ENCODE assay signal across 12 mouse cellular contexts in the genomic region with DNA sequence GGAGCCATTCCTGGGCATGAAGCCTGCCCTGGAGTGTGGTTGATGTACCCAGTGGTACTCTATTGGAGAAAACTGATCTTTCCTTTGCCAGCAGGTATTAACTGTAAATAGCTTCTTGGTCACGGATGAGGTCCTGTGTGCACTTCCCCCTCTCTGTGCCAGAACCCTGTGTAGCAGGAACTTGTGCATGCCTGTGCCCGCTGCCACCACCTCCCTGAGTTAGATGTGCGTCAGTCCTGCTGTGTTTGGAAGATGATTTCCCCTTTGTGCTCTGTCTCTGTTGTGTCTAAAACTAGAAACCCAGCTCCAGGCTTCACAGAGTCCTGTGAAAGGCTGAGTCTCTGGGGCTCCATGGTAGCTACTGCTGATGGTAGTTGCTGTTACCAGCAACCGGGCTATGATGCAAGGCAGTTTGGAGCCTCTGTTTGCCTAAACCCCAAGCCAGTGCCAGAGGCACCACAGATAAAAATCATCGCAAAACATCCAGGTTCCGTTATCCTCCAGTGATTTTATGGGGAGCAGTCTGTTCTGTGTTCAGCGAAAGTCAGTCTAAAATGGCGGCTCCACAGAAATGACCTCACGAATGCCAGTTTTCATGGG. TPM values are rescaled to one million over a fixed set of nuclear protein-coding genes. Genes with fewer than 3 reads are reported as not detected.
DNase-seq lines count a peak whose midpoint lies in the region; ATAC-seq lines count a peak whose summit lies in the region.
"Had no signal": no experiment of that assay in that cellular context is flagged by ENCODE, and none has a peak within 500 bp of the region (broad histone marks: within the 10 kb centered on the region; RNA-seq: fewer than 3 reads in every experiment).

No protein-coding gene starts in this region.

- H3K27ac ChIP-seq in forebrain, embryonic 10.5 days = peak overlapping the region; percentile 26
- peak overlapping the region; percentile 100 for H3K27ac ChIP-seq in midbrain, embryonic 16.5 days (ENCODE audit: low read length)
- H3K27ac ChIP-seq: stomach, embryonic 15.5 days had no signal

- 0 out of 2 replicates have a peak, but pooled peaks cover 8% of the 10 kb centered on the region for H3K27me3 ChIP-seq in forebrain, embryonic 10.5 days (ENCODE audit: poor library complexity, severe bottlenecking)
- H3K27me3 ChIP-seq in midbrain, embryonic 16.5 days (ENCODE audit: control insufficient read depth, insufficient read depth, low read depth, low read length) = no peaks in the 10 kb centered on the region
- H3K27me3 ChIP-seq: stomach, embryonic 15.5 days had no signal

- no peak overlapping the region for H3K4me3 ChIP-seq in forebrain, embryonic 10.5 days
- H3K4me3 ChIP-seq in midbrain, embryonic 16.5 days (ENCODE audit: low read depth, low read length) = no peak overlapping the region
- H3K4me3 ChIP-seq: stomach, embryonic 15.5 days had no signal

- H3K9ac ChIP-seq in midbrain, embryonic 16.5 days (ENCODE audit: low read depth, low read length) = 0 out of 2 replicates have a peak overlapping the region, but pooled peaks have one; percentile 28
- H3K9ac ChIP-seq: stomach, embryonic 15.5 days had no signal

- peaks cover 60% of the 10 kb centered on the region for H3K4me1 ChIP-seq in forebrain, embryonic 10.5 days
- peaks cover 60% of the 10 kb centered on the region for H3K4me1 ChIP-seq in midbrain, embryonic 16.5 days (ENCODE audit: control insufficient read depth, insufficient read depth, low read length)

- DNase-seq in cerebellum, postnatal 10 days = peak; percentile 68 to 79
- DNase-seq in cerebellum, adult 9-10 months = no peak
- no peak for DNase-seq in forebrain, embryonic 10.5 days (ENCODE audit: extremely low spot score, low spot score)
- peak; percentile 51 for DNase-seq in kidney, adult 18-20 months
- DNase-seq in frontal cortex, postnatal 14 days (ENCODE audit: low spot score in 2 of 2) = no peak
- no peak for DNase-seq in adrenal gland, postnatal 10 days
- DNase-seq in frontal cortex, adult 2 months (ENCODE audit: extremely low spot score in 1 of 2, low spot score in 1 of 2) = no peak
- DNase-seq: left cerebral cortex, postnatal 4 days had no signal

- H3K9me3 ChIP-seq in forebrain, embryonic 10.5 days = no peaks in the 10 kb centered on the region
- H3K9me3 ChIP-seq in midbrain, embryonic 16.5 days (replicated peaks; ENCODE audit: control insufficient read depth, low read length, poor library complexity, severe bottlenecking) = no peaks in the 10 kb centered on the region
- H3K9me3 ChIP-seq: stomach, embryonic 15.5 days had no signal

- 0 out of 2 replicates have a peak overlapping the region, but pooled peaks have one; percentile 5 for H3K4me2 ChIP-seq in midbrain, embryonic 16.5 days (ENCODE audit: low read length)
- H3K4me2 ChIP-seq: stomach, embryonic 15.5 days had no signal

- no peak for ATAC-seq in midbrain, embryonic 16.5 days

- WGBS in forebrain, embryonic 10.5 days = 93% methylated on average over 9 of the region's 9 CpGs
- WGBS in midbrain, embryonic 16.5 days = 77% methylated on average over 9 of the region's 9 CpGs

- no peaks in the 10 kb centered on the region for H3K36me3 ChIP-seq in forebrain, embryonic 10.5 days (replicated peaks)
- no peaks in the 10 kb centered on the region for H3K36me3 ChIP-seq in midbrain, embryonic 16.5 days (ENCODE audit: control insufficient read depth, insufficient read depth, low read length)
- H3K36me3 ChIP-seq: stomach, embryonic 15.5 days had no signal

RNA-seq across cellular contexts. Expression of a gene that starts 19.6 kb away (rescaled TPM):
- 2,769 and 3,107 TPM in 2 replicates for polyA plus RNA-seq in forebrain, embryonic 10.5 days (2016; fragmentation: Nextera tagmentation; extraction: Ambion mirVana)
- 17,735 and 17,910 TPM in 2 replicates for polyA plus RNA-seq in midbrain, embryonic 16.5 days (2015; fragmentation: Nextera tagmentation; extraction: Ambion mirVana)
- total RNA-seq in adrenal gland, postnatal 10 days (2021) = 100 to 1,000 TPM; 202 to 313 TPM
- 1,817 and 1,854 TPM in 2 replicates for polyA plus RNA-seq in frontal cortex, adult 2 months (2012; rRNA removed)

RNA-seq across cellular contexts. Expression of a gene that starts 19.8 kb away (rescaled TPM):
- not detected in 2 replicates for polyA plus RNA-seq in forebrain, embryonic 10.5 days (2016; fragmentation: Nextera tagmentation; extraction: Ambion mirVana)
- not detected in 2 replicates for polyA plus RNA-seq in midbrain, embryonic 16.5 days (2015; fragmentation: Nextera tagmentation; extraction: Ambion mirVana)
- total RNA-seq in adrenal gland, postnatal 10 days (2021) = not detected
- polyA plus RNA-seq in frontal cortex, adult 2 months (2012; rRNA removed) = 0.17 and 3.5 TPM in 2 replicates
- total RNA-seq: left cerebral cortex, postnatal 4 days had no signal
- polyA plus RNA-seq: heart, postnatal 0 days; lung, embryonic 16.5 days; stomach, embryonic 15.5 days had no signal

RNA-seq across cellular contexts. Expression of a gene that starts 38.8 kb away (rescaled TPM):
- 2,760 and 2,766 TPM in 2 replicates for polyA plus RNA-seq in forebrain, embryonic 10.5 days (2016; fragmentation: Nextera tagmentation; extraction: Ambion mirVana)
- 1,165 and 1,361 TPM in 2 replicates for polyA plus RNA-seq in midbrain, embryonic 16.5 days (2015; fragmentation: Nextera tagmentation; extraction: Ambion mirVana)
- 100 to 1,000 TPM; 329 to 414 TPM for total RNA-seq in adrenal gland, postnatal 10 days (2021)
- polyA plus RNA-seq in frontal cortex, adult 2 months (2012; rRNA removed) = 1,157 and 1,186 TPM in 2 replicates

RNA-seq across cellular contexts. Expression of a gene that starts 55.1 kb away (rescaled TPM):
- polyA plus RNA-seq in forebrain, embryonic 10.5 days (2016; fragmentation: Nextera tagmentation; extraction: Ambion mirVana) = 23.9 and 25.3 TPM in 2 replicates
- 27.9 and 33.5 TPM in 2 replicates for polyA plus RNA-seq in midbrain, embryonic 16.5 days (2015; fragmentation: Nextera tagmentation; extraction: Ambion mirVana)
- total RNA-seq in adrenal gland, postnatal 10 days (2021) = 10 to 100 TPM; 17.7 to 27.7 TPM
- polyA plus RNA-seq in frontal cortex, adult 2 months (2012; rRNA removed) = 30.5 and 33.6 TPM in 2 replicates

RNA-seq across cellular contexts. Expression of a gene that starts 56.6 kb away (rescaled TPM):
- polyA plus RNA-seq in forebrain, embryonic 10.5 days (2016; fragmentation: Nextera tagmentation; extraction: Ambion mirVana) = 160 and 171 TPM in 2 replicates
- 11.6 and 12.5 TPM in 2 replicates for polyA plus RNA-seq in midbrain, embryonic 16.5 days (2015; fragmentation: Nextera tagmentation; extraction: Ambion mirVana)
- total RNA-seq in adrenal gland, postnatal 10 days (2021) = 100 to 1,000 TPM; 144 to 176 TPM
- polyA plus RNA-seq in frontal cortex, adult 2 months (2012; rRNA removed) = 5.8 and 10.6 TPM in 2 replicates

Comparison
In these comparisons a context has a peak if more than half of its experiments do, and no peak if none do; other contexts are left out.
1. DNase-seq: peak in cerebellum, postnatal 10 days (2 of 2) and kidney, adult 18-20 months (single experiment); none in cerebellum, adult 9-10 months (single experiment), forebrain, embryonic 10.5 days (single experiment), frontal cortex, postnatal 14 days (0 of 2), adrenal gland, postnatal 10 days (single experiment) and frontal cortex, adult 2 months (0 of 2).